Mouse (Mus musculus) stomach, postnatal 0 days (tissue): ENCODE results near the gene Armh2.

Experiments used
- CTCF ChIP-seq: IDR thresholded peaks from 2 replicates; pipeline ENCODE4 v1.5.1; 2016; ENCODE audit warnings: antibody characterized with exemption, low read depth, mild to moderate bottlenecking, moderate library complexity
- EP300 ChIP-seq: optimal IDR thresholded peaks from 2 replicates; pipeline ENCODE3; 2016; ENCODE audit warnings: antibody characterized with exemption

GRCm38 (mm10) chr13:24735608-24736131 is 5.4 kb upstream of the Armh2 start:
- no peak for TF ChIP-seq CTCF
- no peak for TF ChIP-seq EP300
